Mouse (Mus musculus) gastrocnemius, postnatal 25 days (tissue): ENCODE measurements around the gene Atxn2. TPM values are rescaled to one million over a fixed set of nuclear protein-coding genes. Genes with fewer than 3 reads are reported as not detected.

Source experiments
- DNase-seq: peaks from one replicate; pipeline ENCODE4 v3.0.0; 2022
- total RNA-seq, 2 experiments: library from RNA; stranded (reverse); gene quantifications; 1 replicate in 1 of 2; 2 replicates in 1 of 2; pipeline ENCODE4 v1.2.3; 2021

The Atxn2 gene
- total RNA-seq, 2 experiments from 2014 or later: 94.1 to 97.6 TPM

GRCm38 (mm10) chr5:121816611-121817010 lies 105.5 kb downstream of the Atxn2 start:
- no peak for DNase-seq

GRCm38 (mm10) chr5:121817551-121817950 lies 106.4 kb downstream of the Atxn2 start:
- DNase-seq: no peak

DNA sequence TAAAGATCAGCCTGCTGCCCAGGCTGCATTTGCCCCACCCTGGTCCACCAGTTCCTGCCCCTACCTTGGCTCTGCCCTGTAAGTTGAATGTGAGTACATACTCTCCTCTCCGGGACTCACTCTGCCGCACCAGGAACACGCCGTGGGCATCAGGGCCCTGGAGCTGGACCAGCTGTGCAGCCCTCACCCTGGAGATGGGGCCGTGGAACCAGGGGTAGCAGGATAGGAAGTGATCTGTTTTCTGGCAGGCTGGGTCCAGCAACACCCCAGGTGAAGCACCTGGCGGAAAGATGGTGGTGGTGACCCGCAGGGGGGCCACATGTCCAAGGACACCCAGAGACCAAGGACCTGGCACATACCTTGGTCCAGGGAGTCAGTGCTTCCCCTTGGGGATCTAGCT lies 107.3 kb downstream of the Atxn2 start:
- DNase-seq: no peak

DNA sequence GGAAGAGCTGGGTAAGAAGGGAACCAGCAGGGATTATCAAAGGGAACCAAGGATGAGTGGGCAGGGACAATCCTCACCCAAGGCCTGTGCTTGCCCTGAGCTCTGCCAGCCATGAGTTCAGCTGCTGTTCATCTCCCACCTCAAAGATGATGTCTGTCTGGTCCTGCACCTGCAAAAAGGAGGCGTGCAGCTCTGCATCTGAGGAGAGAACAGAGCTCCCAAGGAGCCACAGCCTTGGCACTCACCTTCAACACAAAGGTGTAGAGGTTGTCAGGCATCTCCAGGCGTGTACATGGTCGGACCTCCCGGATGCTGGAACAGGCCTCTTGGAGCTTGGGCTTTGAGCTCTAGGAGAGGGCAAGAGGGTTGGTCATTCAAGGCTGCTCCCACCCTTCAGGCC lies 107.7 kb downstream of the Atxn2 start:
- DNase-seq: no peak

GRCm38 (mm10) chr5:121819559-121819958 lies 108.4 kb downstream of the Atxn2 start:
- DNase-seq: no peak

DNA sequence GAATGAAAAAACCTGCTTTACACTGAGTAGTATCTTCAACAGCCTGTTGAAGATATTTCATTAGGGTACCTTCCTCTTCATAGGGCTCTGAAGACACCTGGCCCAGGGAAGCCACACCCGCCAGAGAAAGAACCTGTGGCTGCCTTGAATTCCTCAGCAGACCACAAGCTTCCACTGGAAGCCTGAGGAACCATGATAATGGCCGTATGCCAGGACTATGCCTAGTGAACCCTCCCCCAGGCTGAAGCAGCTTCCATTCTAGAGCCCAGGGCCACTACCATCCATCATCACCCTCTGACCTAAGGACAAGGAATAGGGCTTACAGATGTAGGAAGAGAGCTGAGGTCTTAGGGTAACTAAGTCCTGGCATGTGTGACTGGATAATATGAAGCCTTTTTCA lies 109.0 kb downstream of the Atxn2 start:
- DNase-seq: no peak

GRCm38 (mm10) chr5:121820657-121821056 lies 109.5 kb downstream of the Atxn2 start:
- DNase-seq: no peak

GRCm38 (mm10) chr5:121821116-121821515 lies 110.0 kb downstream of the Atxn2 start:
- DNase-seq: no peak

DNA sequence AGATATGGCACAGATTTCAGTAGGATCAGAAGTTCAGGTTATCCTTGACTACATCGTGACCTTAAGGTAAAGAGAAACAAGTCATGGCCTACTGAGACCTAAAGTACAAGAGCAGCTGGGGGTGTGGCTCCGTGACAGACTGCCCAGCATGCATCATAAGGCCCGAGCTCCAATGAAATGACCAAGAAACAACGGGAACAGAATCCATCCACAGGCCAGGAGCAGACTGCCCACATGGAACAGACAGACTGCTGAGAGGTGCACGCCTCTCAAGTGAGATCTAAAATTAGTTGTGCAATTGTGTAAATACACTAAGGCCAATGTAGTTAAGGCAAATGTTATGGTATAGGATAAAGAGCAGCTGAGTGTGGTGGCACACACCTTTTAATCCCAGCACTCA lies 110.4 kb downstream of the Atxn2 start:
- DNase-seq: no peak

GRCm38 (mm10) chr5:121822786-121823505 lies 111.8 kb downstream of the Atxn2 start:
- no peak for DNase-seq

GRCm38 (mm10) chr5:121823668-121824067 lies 112.5 kb downstream of the Atxn2 start:
- no peak for DNase-seq

- DNase-seq: no peak
Observed at GRCm38 (mm10) chr5:121824121-121824520, 113.0 kb downstream of the Atxn2 start.

GRCm38 (mm10) chr5:121825606-121826005 lies 114.5 kb downstream of the Atxn2 start:
- no peak for DNase-seq

- DNase-seq: no peak
Observed at GRCm38 (mm10) chr5:121827876-121828275, 116.7 kb downstream of the Atxn2 start.

- peak; percentile 59 for DNase-seq
Observed at GRCm38 (mm10) chr5:121828491-121829432, 117.6 kb downstream of the Atxn2 start.

DNA sequence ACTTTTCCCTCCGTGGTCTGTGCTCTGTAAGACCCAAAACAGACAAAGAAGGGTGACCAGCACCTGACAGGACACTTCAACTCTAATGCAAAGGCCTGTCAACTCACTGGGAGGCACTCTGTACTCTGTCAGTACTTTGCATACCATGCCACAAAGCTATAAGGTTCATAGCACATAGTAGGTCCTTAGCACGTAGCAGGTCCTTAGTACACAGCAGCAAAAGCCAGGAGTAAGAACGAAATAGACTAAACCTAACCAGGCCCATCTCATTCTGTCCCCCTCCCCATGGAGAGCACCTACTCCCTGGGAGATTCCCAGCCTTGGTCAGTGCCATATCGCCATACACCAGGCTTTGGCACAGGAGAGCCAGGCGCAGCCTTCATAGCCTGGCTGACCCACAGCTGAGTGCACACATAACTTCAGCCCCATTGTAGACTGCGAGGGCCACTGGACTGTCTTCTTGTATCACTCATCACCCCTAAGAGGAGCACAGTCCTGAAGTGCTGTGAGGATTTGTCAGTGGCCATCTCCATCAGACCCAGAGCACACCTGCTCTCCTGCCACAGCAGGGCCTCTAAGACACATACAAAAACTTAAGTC lies 120.0 kb downstream of the Atxn2 start:
- DNase-seq: no peak

DNA sequence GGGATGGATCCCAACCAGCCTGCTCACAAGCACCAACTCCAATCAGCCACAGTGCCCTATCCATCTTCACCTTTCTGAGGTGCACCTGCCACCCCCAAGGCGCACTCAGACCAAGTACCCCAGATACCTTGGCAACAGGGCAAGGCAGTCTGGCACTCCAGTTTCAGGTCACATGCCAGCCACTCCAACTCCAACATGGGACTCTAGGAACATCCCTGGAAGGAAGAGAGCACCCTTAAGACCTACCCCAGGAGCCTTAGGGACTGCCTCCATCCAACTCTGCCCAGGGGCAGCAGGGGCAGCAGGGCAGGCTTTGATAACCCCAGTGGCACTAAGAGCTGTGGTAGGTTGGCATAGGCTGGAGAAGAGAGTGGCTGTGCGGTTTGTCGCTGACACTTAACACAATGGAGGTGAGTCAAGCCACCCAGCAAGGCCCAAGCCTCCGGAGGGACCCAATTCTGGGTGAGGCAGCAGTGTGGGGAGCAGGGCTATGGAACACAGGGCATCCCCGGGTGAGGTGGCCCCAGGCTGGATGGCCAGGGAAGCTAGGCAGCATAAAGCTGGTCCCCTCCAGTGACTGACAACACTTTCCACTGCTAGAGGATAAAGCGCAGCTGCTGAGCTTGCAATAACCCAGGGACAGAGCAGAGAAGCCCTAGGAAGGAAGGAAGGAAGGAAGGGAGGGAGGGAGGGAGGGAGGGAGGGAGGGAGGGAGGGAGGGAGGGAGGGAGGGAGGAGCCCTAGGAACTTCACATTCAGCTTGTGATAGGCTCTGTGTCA lies 121.4 kb downstream of the Atxn2 start:
- DNase-seq: no peak

DNA sequence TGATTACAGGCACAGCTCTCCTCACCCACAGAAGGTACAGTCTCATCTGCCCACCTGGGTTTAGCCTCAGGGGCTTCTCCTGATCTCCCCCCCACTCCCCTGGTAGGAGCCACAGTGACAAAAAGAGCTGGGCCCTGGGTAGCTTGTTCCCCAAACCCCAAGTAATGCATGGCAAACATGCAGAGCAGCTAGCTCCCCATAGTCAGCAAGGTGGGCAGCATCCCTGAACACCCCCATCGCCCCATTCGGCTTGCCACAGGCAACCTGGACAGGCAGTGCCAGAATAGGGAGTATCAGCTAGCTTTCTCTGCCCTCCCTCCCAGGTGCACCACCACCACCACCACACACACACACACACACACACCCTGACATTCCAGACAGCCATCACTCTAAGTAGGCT lies 122.0 kb downstream of the Atxn2 start:
- no peak for DNase-seq

DNA sequence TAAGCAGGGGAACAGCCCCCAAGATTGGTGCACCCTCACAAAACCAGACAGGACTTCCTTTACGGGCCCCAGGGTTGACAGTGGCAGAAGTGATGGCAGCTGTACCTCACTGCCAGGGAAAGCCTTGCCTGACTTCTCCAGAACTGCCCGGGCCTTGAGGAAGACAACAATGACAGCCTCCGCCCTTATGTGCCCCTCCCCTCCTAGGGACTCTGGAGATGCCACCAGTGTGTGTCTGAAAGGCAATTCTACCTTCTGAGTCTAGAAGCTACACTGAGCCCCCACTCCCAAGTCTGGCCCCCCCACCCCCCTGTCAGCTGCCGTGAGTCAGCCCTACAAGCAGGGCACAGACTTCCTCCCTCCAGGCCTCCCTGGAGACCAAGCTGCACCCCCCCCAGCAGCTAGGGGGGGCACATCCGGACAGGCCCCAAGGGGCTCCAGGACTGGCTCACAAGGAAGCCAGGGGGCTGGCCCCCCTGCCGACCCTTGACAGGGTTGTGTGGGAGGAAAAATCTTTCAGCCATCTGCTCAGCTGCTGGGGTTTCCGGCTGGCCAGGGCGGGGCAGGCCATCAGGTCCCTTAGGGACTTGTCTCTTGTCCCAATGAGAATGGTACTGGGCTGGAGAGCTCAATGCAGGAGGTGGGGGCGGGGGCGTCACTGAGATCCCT lies 122.6 kb downstream of the Atxn2 start:
- peak; percentile 85 for DNase-seq

DNA sequence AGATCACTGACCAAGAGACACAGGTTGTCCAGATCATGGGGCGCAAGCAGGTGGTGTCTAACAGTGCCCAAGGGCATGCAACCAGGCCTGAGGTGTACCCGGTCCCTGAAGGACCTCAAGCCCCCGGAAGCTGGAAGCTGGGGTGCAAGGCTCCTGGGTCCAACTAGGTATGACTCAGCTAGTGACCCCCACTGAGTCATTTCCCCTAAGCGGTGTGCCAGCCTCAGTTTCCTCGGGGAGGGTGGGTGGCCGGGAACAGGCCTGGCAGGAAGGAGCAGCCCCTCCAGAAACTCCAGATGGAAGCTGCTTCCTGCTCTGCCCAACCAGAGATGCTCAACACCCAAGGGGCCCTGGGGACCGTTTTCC lies 123.1 kb downstream of the Atxn2 start:
- DNase-seq: no peak

DNA sequence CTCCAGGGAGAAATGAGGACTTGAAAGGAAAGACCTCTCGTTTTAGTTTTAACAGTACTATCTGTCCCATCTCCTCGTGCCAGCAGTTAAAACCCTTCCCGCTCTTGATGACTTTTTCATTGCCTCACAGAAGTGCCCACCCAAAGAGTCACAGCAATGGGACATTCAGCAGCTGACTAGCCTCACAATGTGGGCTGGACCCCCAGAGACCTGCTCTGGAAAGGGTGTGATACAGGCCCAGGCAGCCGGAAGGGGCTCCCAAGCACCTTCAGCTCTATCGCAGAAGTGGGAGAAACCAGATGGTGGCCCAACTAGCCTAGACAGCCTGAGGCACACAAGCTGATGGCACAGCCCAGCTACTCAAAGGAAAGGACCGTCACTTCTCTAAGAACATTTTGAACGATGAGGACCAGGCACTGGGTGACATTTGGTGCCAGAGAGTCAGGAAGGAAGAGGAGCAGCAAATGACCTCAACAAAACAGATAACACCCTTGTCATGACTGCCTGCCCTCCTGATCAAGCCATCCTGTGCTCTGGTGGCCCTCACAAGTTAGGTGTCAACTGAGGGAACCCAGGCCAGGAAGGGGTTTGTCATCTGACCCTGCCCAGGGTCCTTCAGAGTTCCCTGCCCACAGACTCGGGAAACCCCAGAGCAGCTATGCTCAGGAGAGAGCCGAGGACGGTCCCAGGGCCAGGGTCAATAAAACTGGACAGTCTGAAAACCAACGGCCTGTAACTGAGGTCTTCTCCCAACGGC lies 124.0 kb downstream of the Atxn2 start:
- no peak for DNase-seq
